Mouse (Mus musculus) intestine, embryonic 15.5 days (tissue): ENCODE results near the gene Aff1. TPM values are rescaled to one million over a fixed set of nuclear protein-coding genes. Genes with fewer than 3 reads are reported as not detected.
A peak's percentile ranks its signal among the peaks of the same experiment; 100 is the strongest.

Experiments used
- ATAC-seq: fragments of 200-750 bp; cut with Nextera tagmentation; 2 replicates; pipeline ENCODE4 v1.8.0; 2017; ENCODE audit warnings: moderate TSS enrichment, moderate library complexity
- H3K27ac ChIP-seq: fragments of 300-500 bp; sonication (generic); 2 replicates; pipeline ENCODE4 v1.5.1; 2015; ENCODE audit warnings: mild to moderate bottlenecking, inconsistent platforms
- H3K27me3 ChIP-seq: fragments of 300-500 bp; sonication (generic); replicated peaks from 2 replicates; pipeline ENCODE4 v1.6.1; 2015; ENCODE audit warnings: inconsistent platforms
- H3K36me3 ChIP-seq: fragments of 300-500 bp; sonication (generic); 2 replicates; pipeline ENCODE4 v1.6.1; 2015; ENCODE audit warnings: inconsistent platforms
- H3K4me1 ChIP-seq: fragments of 300-500 bp; sonication (generic); replicated peaks from 2 replicates; pipeline ENCODE4 v1.6.1; 2015; ENCODE audit warnings: inconsistent platforms
- H3K4me2 ChIP-seq: fragments of 300-500 bp; sonication (generic); replicated peaks from 2 replicates; pipeline ENCODE4 v1.6.1; 2015; ENCODE audit warnings: mild to moderate bottlenecking, inconsistent platforms
- H3K4me3 ChIP-seq: fragments of 300-500 bp; sonication (generic); replicated peaks from 2 replicates; pipeline ENCODE4 v1.5.1; 2015; ENCODE audit warnings: inconsistent platforms
- H3K9ac ChIP-seq: fragments of 300-500 bp; sonication (generic); 2 replicates; pipeline ENCODE4 v1.6.1; 2015; ENCODE audit warnings: inconsistent platforms
- H3K9me3 ChIP-seq: fragments of 300-500 bp; sonication (generic); 2 replicates; pipeline ENCODE4 v1.6.1; 2016; ENCODE audit warnings: inconsistent platforms
- WGBS: fragments of 180-500 bp; shearing (Covaris S2); methylation state at CpG from one replicate; pipeline ENCODE4 v1.1.7; 2015; 5-methylcytosine and 5-hydroxymethylcytosine counted together
- polyA plus RNA-seq: library from polyadenylated mRNA; unstranded; fragments of >200 nt; fragmentation: Nextera tagmentation; extraction: Ambion mirVana; gene quantifications from 2 replicates; pipeline ENCODE4 v1.2.1, GENCODE M21; 2015

Gene Aff1
- polyA plus RNA-seq, 1 experiment from 2014 or later: 5.3 TPM

- H3K9ac ChIP-seq: no peak overlapping the region
- no peak overlapping the region for H3K27ac ChIP-seq
- H3K27me3 ChIP-seq: no peaks in the 10 kb centered on the region
- no peak overlapping the region for H3K4me2 ChIP-seq
- no peak for ATAC-seq
- H3K36me3 ChIP-seq: 0 out of 2 replicates have a peak, but pooled peaks cover 7% of the 10 kb centered on the region
- no peaks in the 10 kb centered on the region for H3K9me3 ChIP-seq
- no peaks in the 10 kb centered on the region; the same call in 1 of the 2 replicates for H3K4me1 ChIP-seq
- H3K4me3 ChIP-seq: no peak overlapping the region
- 34% methylated on average over 6 of the region's 6 CpGs for WGBS
These were observed 96.3 kb downstream of the Aff1 start for GRCm38 (mm10) chr5:103788476-103788875.

DNA sequence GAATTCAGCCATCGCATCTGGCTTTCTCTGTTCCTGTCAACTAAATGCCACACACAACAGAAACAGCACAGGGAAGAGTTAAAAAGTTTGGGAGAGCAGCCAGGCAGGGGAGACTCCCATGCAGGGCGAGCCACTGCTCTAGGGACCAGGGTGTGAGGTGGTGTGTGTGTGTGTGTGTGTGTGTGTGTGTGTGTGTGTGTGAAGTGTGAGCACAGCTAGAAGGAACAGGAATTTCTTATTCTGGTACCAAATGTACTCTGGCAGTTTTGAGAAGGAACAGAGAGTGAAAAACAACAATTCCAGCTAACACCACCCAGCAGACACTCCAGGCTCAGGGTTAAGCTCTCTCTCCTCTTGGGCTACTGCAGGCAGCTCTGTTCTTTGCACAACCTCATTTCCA, 96.8 kb downstream of the Aff1 start:
- no peaks in the 10 kb centered on the region for H3K9me3 ChIP-seq
- H3K36me3 ChIP-seq: 0 out of 2 replicates have a peak, but pooled peaks cover 4% of the 10 kb centered on the region
- ATAC-seq: peak; percentile 51; the same call in 1 of the 2 replicates
- H3K4me3 ChIP-seq: no peak overlapping the region
- WGBS: 29% methylated on average over 2 of the region's 2 CpGs
- no peak overlapping the region for H3K9ac ChIP-seq
- H3K4me2 ChIP-seq: no peak overlapping the region
- no peak overlapping the region for H3K27ac ChIP-seq
- no peaks in the 10 kb centered on the region for H3K27me3 ChIP-seq
- H3K4me1 ChIP-seq: no peaks in the 10 kb centered on the region; the same call in 1 of the 2 replicates

DNA sequence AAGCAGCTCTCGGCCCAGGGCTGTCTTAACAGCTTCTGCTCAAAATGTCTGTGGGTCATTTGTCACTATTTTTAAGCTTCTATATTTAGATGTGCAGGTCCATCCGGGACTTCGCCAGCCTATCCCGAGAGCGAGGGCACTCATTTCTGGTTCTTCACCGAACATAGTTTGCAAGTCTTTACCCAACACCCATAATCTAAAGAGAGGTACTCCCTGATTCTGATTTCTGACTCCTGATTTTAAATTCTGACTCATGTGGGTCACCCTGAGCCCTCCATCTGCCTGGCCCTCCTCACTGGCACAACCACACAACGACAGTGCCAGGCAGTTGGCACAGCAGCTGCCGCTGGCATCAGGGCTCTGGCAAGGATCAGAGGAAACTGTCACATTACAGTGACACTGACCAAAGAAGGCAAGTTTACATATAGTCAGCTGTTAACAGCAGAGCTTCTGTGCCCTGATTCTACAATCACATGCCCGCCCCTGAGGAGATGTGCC, 97.5 kb downstream of the Aff1 start:
- H3K9ac ChIP-seq: no peak overlapping the region; the same call in 1 of the 2 replicates
- H3K36me3 ChIP-seq: no peaks in the 10 kb centered on the region
- no peak for ATAC-seq
- H3K27ac ChIP-seq: no peak overlapping the region
- H3K4me1 ChIP-seq: no peaks in the 10 kb centered on the region; the same call in 1 of the 2 replicates
- no peak overlapping the region for H3K4me3 ChIP-seq
- no peaks in the 10 kb centered on the region for H3K27me3 ChIP-seq
- WGBS: 77% methylated on average over 9 of the region's 9 CpGs
- no peaks in the 10 kb centered on the region for H3K9me3 ChIP-seq
- H3K4me2 ChIP-seq: no peak overlapping the region

- no peaks in the 10 kb centered on the region for H3K36me3 ChIP-seq
- no peak overlapping the region for H3K4me3 ChIP-seq
- no peak overlapping the region for H3K27ac ChIP-seq
- ATAC-seq: no peak
- no peak overlapping the region for H3K9ac ChIP-seq
- no peaks in the 10 kb centered on the region; the same call in 1 of the 2 replicates for H3K4me1 ChIP-seq
- H3K27me3 ChIP-seq: no peaks in the 10 kb centered on the region
- 83% methylated on average over 7 of the region's 7 CpGs for WGBS
- no peak overlapping the region for H3K4me2 ChIP-seq
- H3K9me3 ChIP-seq: no peaks in the 10 kb centered on the region
These were observed 99.6 kb downstream of the Aff1 start for GRCm38 (mm10) chr5:103791741-103792140.

DNA sequence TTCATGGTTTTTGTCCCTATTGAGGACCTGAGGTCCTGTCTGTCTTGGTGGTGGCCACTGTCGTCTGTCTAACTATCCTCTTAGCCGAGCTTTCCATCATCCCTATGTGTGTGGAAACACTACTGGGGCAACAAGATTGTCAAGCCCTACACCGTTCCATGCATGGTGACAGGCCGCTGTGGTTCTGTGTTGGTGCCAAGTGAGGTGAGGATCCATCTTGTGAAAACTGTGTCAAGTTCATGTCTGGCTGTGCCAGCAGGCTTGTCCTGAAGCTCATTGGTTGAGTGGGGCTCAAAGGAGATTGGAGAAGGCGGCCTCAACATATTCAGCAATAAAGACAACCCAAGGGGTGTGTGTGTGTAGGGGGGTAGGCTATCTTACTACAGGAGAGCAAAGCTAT, 102.9 kb downstream of the Aff1 start:
- no peaks in the 10 kb centered on the region for H3K9me3 ChIP-seq
- H3K4me3 ChIP-seq: no peak overlapping the region
- WGBS: 93% methylated on average over 5 of the region's 5 CpGs
- H3K4me1 ChIP-seq: no peaks in the 10 kb centered on the region
- no peak overlapping the region for H3K9ac ChIP-seq
- H3K27ac ChIP-seq: no peak overlapping the region
- no peak overlapping the region for H3K4me2 ChIP-seq
- no peaks in the 10 kb centered on the region for H3K36me3 ChIP-seq
- no peaks in the 10 kb centered on the region for H3K27me3 ChIP-seq
- ATAC-seq: no peak

DNA sequence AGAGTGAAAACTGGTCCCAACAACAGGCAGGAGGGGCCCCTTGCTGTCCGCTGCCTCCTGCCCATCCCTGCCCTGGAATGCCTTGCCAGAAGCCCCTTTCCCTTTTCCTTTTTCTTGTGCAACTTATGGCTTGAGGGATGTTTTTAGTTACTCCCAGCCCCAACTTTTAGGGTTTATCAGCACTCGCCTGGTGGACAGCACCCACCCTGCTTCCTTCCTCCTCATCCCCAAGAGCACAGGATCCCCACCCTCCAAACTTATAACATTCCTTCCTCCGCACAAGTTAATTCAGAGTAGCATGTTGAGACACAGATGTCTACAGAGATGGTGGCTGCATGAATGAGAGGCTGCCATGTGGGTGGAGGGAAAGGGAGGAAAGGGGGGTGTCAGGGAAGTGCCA, 103.9 kb downstream of the Aff1 start:
- Histone ChIP-seq H3K4me3 (no peak overlapping the region), H3K27ac (no peak overlapping the region), H3K27me3 (no peaks in the 10 kb centered on the region), H3K4me1 (no peaks in the 10 kb centered on the region), H3K9ac (no peak overlapping the region), H3K9me3 (no peaks in the 10 kb centered on the region), H3K36me3 (no peaks in the 10 kb centered on the region), H3K4me2 (no peak overlapping the region)
- no peak for ATAC-seq
- 57% methylated on average over 3 of the region's 3 CpGs for WGBS

- Histone ChIP-seq H3K9me3 (no peaks in the 10 kb centered on the region), H3K4me1 (no peaks in the 10 kb centered on the region), H3K4me3 (no peak overlapping the region), H3K4me2 (no peak overlapping the region), H3K9ac (no peak overlapping the region), H3K36me3 (no peaks in the 10 kb centered on the region), H3K27me3 (no peaks in the 10 kb centered on the region), H3K27ac (no peak overlapping the region)
- no peak for ATAC-seq
- WGBS: 79% methylated on average over 10 of the region's 10 CpGs
These were observed 105.6 kb downstream of the Aff1 start for GRCm38 (mm10) chr5:103797774-103798173.

DNA sequence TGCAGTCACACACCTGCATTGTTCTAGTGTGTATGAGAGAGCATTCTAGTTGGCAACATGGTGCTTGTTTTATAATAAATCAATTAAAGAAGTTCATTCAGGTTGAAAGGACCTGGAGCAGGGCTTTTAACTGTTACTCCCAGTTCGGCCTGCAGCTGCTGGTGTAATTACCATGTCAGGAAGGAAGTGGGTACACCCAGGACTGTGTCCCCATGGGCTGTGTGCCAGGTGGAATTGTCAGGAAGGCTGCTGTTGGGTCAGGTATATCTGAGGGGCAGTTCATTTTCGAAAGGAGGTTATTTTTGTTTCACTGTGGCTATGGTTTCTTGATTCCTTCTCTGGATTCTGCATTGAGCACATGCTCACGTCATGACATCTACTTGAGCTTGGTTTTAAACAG, 107.3 kb downstream of the Aff1 start:
- no peak for ATAC-seq
- 77% methylated on average over 3 of the region's 3 CpGs for WGBS
- Histone ChIP-seq H3K4me1 (0 out of 2 replicates have a peak, but pooled peaks cover 5% of the 10 kb centered on the region), H3K27ac (no peak overlapping the region), H3K4me2 (no peak overlapping the region), H3K36me3 (no peaks in the 10 kb centered on the region), H3K27me3 (no peaks in the 10 kb centered on the region), H3K9me3 (no peaks in the 10 kb centered on the region), H3K9ac (no peak overlapping the region), H3K4me3 (no peak overlapping the region)

GRCm38 (mm10) chr5:103800009-103800408, 107.8 kb downstream of the Aff1 start:
- Histone ChIP-seq H3K4me3 (no peak overlapping the region), H3K27me3 (no peaks in the 10 kb centered on the region), H3K9me3 (no peaks in the 10 kb centered on the region), H3K27ac (no peak overlapping the region), H3K36me3 (no peaks in the 10 kb centered on the region), H3K4me1 (0 out of 2 replicates have a peak, but pooled peaks cover 5% of the 10 kb centered on the region), H3K4me2 (no peak overlapping the region), H3K9ac (no peak overlapping the region)
- ATAC-seq: no peak
- WGBS: 65% methylated on average over 5 of the region's 5 CpGs

GRCm38 (mm10) chr5:103803386-103803785, 111.2 kb downstream of the Aff1 start:
- WGBS: 82% methylated on average over 5 of the region's 5 CpGs
- Histone ChIP-seq H3K4me2 (no peak overlapping the region), H3K4me3 (no peak overlapping the region), H3K27ac (no peak overlapping the region), H3K36me3 (no peaks in the 10 kb centered on the region), H3K4me1 (peaks cover 9% of the 10 kb centered on the region), H3K9ac (no peak overlapping the region), H3K27me3 (no peaks in the 10 kb centered on the region), H3K9me3 (no peaks in the 10 kb centered on the region)
- ATAC-seq: no peak

- no peaks in the 10 kb centered on the region for H3K9me3 ChIP-seq
- no peak overlapping the region for H3K27ac ChIP-seq
- H3K36me3 ChIP-seq: no peaks in the 10 kb centered on the region
- no peak overlapping the region for H3K9ac ChIP-seq
- no peaks in the 10 kb centered on the region for H3K27me3 ChIP-seq
- no peak overlapping the region for H3K4me3 ChIP-seq
- H3K4me2 ChIP-seq: no peak overlapping the region
- WGBS: 37% methylated on average over 8 of the region's 8 CpGs
- peaks cover 9% of the 10 kb centered on the region for H3K4me1 ChIP-seq
- ATAC-seq: no peak
These were observed 111.9 kb downstream of the Aff1 start for GRCm38 (mm10) chr5:103803927-103804590.

- ATAC-seq: peak; percentile 71
- peak overlapping the region; percentile 61; the same call in 1 of the 2 replicates for H3K27ac ChIP-seq
- WGBS: 60% methylated on average over 17 of the region's 17 CpGs
- peaks cover 9% of the 10 kb centered on the region for H3K4me1 ChIP-seq
- no peaks in the 10 kb centered on the region for H3K36me3 ChIP-seq
- no peak overlapping the region for H3K4me3 ChIP-seq
- no peaks in the 10 kb centered on the region for H3K9me3 ChIP-seq
- H3K4me2 ChIP-seq: no peak overlapping the region
- H3K27me3 ChIP-seq: no peaks in the 10 kb centered on the region
- no peak overlapping the region for H3K9ac ChIP-seq
These were observed 114.8 kb downstream of the Aff1 start for GRCm38 (mm10) chr5:103806851-103807578.
